Mouse (Mus musculus) adrenal gland, adult 18-20 months (tissue): ENCODE results near the gene Bbx. TPM values are rescaled to one million over a fixed set of nuclear protein-coding genes. Genes with fewer than 3 reads are reported as not detected.

Experiments
- DNase-seq, 2 experiments: peaks; one replicate each; pipeline ENCODE4 v3.0.0; 2021 to 2022; ENCODE audit warnings: low spot score in 2 of 2
- total RNA-seq, 2 experiments: library from RNA; stranded (reverse); gene quantifications; 1 replicate in 1 of 2; 2 replicates in 1 of 2; pipeline ENCODE4 v1.2.3; 2021

Bbx gene
- total RNA-seq, 2 experiments from 2014 or later: 26.6 to 32.8 TPM

- DNase-seq: no peak
Measured at GRCm38 (mm10) chr16:50318255-50318654, 113.9 kb downstream of the Bbx start.

GRCm38 (mm10) chr16:50315349-50315969 is 116.7 kb downstream of the Bbx start:
- DNase-seq: no peak

- no peak for DNase-seq
Measured at GRCm38 (mm10) chr16:50311588-50311987, 120.6 kb downstream of the Bbx start.

DNA sequence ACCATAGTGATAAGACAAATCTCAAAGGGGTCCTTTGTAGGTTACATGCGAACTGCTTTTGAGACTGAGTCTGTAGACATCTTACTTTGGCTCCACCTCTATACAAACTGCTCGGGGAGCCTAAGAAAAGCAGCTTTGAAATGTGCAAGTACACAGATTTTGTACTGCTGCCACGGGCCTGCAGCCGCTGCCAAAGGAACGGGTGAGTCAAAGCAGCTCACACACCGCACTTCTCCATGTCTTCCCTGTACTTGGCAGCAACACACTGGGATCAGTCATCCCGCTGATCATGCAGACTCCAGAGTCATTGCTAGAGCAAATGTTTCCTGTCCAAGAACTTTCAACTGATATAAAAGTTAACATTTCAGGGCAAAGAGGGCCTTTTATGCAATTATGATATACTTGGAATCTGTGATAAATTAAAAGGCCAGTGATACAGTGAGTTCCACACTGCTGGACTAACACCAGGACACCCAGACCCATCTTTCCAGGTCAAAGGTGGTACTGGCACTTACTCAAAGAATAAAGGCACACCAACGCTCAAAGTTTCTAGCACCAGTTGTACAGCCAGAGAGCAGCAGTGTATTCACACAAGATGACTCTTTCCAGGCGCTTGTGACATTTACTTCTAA is 122.7 kb downstream of the Bbx start:
- DNase-seq: peak; percentile 49 to 53

- DNase-seq: no peak
Measured at GRCm38 (mm10) chr16:50308256-50308655, 123.9 kb downstream of the Bbx start.

DNA sequence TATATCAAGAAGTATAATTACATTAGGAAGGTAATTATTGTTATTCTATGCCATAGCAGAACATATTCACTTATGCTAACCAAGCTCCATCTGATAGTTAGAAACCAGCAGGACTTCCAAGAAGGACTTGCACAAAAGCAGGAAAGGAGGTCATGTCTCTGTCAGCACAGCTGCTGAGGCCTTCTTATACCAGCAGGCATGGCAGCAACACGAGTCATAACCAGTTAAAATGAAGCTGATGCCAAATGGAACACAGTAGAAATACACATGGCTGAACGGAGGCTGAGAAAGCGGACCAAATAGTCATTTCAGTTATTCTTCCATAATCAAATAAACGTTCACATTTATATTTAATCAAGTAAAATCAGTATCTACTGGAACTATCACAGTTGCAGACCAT is 125.0 kb downstream of the Bbx start:
- no peak for DNase-seq

DNA sequence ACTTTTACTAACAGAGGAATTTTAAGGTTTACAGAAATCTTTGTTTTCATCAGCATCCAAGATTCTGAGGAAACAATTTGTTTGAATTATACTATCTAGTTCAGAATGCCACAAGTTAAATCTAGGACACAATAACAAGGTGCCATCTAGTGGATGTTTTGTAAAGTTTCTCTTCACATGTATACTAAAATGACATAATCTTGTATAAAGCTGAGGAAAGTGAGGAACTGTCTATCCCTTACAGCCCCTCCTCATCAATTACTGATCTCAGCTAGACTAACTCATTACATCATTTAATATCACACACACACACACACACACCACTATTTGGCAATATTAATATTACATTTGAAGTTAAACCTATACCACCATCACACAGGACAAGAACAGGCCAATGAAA is 125.5 kb downstream of the Bbx start:
- no peak for DNase-seq

- DNase-seq: no peak
Measured at GRCm38 (mm10) chr16:50305156-50305555, 127.0 kb downstream of the Bbx start.

- no peak for DNase-seq
Measured at GRCm38 (mm10) chr16:50302566-50302965, 129.6 kb downstream of the Bbx start.

GRCm38 (mm10) chr16:50298743-50299443 is 133.3 kb downstream of the Bbx start:
- DNase-seq: no peak

GRCm38 (mm10) chr16:50293502-50294228 is 138.5 kb downstream of the Bbx start:
- DNase-seq: no peak

GRCm38 (mm10) chr16:50292834-50293233 is 139.4 kb downstream of the Bbx start:
- DNase-seq: no peak

DNA sequence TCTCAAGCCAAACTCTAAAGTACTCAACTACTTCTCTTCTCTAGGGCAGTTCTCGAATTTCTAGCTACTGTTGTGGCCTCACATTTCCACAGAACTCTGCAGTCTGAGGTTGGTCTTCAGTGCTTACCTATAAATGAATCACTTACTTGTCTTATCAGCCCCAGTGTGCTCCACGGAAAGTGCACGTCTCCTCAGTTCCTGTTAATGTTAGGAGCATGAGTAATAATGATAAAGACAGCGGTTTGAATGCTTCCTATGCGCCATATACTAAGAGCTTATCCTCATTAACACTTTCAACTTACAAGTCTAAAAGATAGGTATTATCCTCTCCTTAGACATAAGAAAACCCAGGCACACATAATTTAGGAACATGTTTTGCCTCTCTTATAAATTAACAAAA is 142.4 kb downstream of the Bbx start:
- DNase-seq: no peak

GRCm38 (mm10) chr16:50272813-50273212 is 159.4 kb downstream of the Bbx start:
- no peak for DNase-seq

DNA sequence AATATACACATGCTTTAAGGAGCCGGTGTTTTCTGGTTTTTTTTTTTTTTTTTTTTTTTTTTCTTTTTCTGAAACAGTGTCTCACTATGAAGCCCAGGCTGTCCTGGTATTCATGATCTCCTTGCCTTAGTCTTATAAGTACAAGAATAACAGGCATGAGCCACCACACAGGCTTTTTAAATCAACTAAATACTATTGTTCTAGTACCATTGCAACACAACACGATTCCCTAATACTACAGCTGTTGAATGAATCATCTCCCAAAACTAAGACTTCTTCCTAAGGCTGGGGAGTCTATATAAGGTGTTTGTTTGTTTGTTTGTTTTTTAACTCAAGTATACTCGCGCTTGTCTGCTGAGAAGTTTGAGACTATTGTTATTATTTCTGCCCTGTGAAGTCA is 169.5 kb downstream of the Bbx start:
- no peak for DNase-seq

DNA sequence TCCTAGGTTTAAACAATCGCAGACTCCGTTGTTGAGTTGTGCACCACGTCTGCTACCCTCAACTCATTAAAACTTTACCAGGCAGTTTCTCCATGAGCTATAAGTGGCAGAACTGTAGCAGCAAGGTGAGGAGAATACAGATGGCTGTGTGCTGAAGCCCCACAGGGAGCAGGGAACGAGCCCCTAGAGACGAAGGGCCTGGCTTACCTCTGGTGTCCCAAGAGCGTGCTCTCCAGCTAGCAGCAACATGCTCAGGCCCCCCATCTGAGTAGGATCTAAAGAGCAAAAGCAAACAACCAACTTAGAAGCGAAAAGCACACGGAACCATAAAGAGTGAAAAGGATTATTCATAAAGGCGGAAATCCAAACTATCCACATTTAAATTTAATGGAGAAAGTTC is 170.0 kb downstream of the Bbx start:
- no peak for DNase-seq

- no peak for DNase-seq
Measured at GRCm38 (mm10) chr16:50261741-50262140, 170.4 kb downstream of the Bbx start.

DNA sequence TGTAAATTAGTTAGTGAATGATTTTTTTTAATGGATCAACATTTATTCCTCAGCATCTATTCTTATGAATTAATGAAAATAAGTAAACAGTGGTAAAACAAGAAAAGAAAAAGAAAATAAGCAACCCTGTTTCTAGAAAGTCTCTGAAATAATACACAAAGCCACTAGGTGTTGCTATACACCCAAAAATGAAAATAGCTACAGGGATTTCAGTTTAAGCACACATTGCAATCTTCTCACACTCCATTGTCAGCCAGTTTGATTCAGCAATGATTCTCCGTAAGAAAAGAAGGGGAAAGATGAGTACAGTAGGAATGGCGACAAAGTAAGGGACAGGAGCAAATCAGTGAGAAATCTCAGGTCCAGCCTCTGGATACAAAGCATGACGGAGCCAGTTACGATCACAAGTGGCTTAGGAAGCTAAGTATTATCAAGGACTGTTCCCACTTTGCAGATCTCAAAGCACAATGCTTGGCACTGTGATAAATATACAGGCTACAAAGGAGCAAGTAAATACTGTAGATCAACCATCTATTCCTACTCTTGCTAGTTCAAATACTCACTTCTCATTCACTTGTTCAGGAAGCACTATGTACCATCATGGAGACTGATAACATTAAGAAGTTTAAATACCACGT is 177.5 kb downstream of the Bbx start:
- no peak for DNase-seq

DNA sequence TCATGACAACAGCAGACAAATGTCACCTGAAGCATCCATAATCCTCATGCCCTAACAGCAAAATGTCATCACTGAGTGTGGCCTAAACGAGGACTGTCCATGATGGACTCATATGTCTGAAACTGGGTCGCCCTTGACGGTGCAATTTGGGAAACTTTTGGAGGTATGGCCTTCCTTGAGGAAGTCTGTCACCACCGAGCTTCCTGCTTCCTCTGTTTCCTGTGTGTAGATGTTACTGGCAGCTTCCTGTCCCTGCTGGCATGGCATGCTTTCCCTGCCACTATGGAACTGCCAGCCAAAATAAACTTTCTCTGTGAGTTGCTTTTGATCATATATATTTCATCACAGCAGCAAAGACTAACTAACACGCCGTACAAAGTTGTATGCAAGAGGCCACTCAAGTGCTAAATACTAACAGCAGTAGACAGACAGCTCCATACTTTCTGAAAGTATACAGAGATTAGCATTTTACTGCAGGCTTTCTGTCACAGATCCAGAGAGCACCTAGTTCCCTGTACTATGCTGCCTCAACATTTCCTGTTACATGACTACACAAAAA is 180.7 kb downstream of the Bbx start:
- DNase-seq: no peak

GRCm38 (mm10) chr16:50250469-50250868 is 181.7 kb downstream of the Bbx start:
- no peak for DNase-seq

DNA sequence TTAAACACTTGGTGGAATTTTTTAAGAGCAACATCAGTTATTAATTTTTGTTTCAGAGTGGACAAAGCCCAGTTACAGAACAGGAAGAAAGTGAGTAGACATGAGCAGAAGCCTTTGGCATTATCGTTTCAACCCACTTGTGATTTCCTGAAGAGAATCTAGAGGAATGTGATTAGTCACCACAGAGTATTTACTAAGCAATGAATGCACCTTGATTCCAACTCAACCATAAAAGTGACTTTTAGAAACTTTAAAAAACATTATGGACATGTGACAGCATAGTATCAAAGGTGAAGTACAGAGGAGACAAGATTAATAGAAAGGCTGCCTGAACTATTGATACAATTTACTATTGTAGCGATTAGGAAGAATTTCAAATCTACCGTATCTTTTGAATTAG is 183.2 kb downstream of the Bbx start:
- no peak for DNase-seq
